Mouse (Mus musculus) embryo, embryonic 10 days (tissue): ENCODE data around the gene Oxsr1.
"Not testable (repeated sequence)": the region's sequence is repeated elsewhere in the genome, so short reads cannot be mapped to it uniquely, and the experiment has no call there.

ENCODE experiments used
- DNase-seq: peaks from one replicate; pipeline ENCODE4 v3.0.0-alpha.2; 2015; ENCODE audit warnings: low spot score

Oxsr1 gene

DNA sequence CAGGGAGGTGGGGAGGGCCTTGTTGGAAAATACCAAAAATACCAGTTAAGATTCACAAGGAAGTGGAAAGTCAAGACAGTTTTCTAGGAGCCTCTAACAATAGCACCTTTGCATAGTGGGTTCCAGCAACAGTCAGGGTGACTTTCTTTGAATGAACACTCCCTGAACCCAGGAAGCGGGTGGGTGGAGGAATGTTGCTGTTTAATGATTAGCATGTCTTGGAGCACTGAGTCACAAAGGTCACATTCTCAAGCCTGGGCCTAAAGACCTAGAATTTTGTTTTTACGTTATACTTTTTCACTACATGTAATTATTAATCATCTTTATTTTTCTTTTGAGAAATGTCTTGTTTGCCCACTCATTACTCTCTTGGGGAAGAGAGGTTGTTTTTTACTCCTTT, 106.9 kb downstream of the Oxsr1 start:
- not testable (repeated sequence) for DNase-seq

DNA sequence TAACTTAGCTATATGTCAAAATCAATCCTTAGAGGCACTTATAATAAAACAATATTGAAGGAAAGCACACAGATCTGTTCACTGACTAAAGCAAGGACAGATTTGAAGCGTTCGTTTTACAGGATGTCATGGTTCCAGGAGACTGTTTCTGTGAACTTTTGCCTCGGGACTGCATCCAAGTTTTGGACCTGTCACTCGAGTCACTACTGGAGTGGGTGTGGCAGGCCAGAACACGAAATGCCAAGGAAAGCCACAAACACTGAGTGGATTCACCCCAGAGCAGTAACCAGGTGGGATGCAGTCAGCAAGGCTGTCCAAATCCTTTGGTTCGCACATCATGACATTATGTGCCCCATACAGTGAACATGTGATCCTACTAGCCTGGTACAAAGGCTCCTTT, 107.6 kb downstream of the Oxsr1 start:
- DNase-seq: no peak

DNA sequence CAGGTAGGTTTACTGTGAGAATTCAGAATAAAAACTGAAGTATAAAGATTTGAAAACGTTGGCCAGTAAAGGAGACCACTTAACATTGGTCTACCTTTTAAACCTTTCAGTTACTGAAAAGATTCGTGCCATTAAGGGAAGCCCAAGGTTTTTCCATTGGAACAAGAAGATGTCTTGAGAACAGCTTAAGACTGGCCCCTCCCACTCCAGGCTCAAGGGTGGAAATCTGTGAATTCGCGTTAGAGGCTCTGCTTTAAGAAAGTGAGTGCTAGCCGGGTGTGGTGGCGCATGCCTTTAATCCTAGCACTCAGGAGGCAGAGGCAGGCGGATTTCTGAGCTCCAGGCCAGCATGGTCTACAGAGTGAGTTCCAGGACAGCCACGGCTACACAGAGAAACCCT, 109.2 kb downstream of the Oxsr1 start:
- DNase-seq: no peak

DNA sequence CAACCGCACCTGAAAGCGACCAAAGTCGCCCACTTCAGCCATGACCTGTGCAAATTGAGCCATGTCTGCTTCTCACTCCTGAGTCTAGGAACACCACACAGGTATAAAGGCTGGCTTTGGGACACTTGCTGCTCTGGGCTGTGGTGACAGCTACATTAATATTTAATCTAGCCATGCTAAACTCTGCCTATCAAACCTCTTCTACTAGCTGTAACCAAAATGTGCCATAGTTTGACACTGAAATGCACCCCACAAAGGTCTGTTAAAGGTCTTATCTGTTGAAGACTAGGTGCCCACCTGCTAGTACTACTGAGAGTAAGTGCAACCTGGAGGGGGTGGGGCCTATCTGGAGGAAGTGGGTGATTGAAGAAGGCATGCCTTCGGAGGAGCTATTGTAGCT, 113.2 kb downstream of the Oxsr1 start, which contains the start of gene Slc22a13:
Slc22a13 (minus strand) TSS at position 101 of the 400 bp plus-strand sequence.
- DNase-seq: no peak

DNA sequence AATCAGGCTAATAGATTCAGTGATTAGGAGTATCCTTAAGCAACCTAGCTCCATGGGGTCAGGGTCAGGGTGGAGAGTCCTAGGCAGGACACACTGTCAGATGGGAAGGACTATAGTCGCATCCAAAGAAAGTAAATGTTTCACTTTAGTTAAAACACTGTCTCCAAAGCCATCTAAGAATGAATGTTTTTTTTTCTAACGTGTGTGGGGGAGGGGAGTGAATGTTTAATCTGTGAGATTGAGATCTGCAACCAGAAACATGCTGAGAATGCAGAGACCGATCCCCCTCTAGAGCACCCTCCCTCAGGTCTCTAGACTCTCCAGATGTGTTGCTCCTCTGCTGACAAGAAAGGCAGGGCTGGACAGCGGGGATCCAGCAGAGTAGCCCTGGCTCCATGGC, 115.1 kb downstream of the Oxsr1 start:
- DNase-seq: no peak

DNA sequence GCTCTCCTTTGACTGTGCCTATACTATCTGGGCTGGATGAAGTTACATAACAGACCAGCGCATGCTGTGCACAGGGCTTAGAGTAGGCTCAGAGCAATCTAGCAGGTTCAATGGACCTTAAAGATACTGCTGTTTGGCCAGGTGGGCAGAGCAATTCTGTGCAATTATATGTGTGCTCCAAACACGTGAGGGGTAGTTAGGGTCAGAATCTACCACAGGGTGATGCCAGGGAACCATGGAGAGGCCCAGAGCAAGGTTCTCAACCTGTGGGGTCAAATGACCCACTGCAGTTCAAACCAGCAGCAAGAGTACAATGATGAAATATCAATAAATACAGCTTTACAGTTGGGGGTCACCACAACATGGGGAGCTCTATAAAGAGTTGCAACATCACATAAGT, 115.6 kb downstream of the Oxsr1 start:
- DNase-seq: no peak

DNA sequence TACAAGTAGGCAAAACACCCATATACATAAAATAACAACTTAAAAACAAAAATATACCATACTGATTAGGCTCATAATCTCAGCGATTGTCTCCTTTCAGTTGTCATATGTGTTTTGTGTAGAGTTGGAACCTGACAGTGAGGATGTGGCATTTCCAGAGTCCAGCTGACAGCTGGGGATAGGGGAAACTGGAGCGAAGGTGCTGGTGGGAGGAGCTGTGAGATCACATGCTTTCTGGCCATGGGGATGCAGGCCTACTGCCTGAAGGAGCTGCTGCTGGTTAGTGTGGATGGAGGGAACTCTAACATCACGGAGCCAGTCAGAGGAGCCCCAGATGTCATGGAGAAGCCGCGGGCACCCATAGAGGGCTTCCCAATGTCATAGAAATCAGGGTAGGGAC, 116.5 kb downstream of the Oxsr1 start:
- no peak for DNase-seq

DNA sequence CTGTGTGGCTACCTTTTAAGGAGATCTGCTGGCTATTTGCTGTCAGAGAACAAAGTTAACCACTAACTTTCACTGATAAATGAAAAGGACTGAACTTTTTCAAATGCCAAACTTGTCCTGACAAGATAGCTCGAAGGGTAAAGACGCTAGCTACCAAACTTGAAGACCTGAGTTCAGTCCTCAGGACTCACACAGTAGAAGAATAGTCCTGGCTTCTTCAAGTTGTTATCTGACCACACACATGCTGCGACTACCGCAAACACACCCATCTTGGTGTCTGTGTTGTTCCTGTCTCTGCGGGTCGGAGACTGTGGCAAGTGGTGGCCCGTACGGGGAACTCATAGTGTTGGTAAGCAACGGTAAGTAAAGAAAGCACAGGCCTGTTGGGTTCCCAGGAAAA, 118.6 kb downstream of the Oxsr1 start:
- DNase-seq: no peak

DNA sequence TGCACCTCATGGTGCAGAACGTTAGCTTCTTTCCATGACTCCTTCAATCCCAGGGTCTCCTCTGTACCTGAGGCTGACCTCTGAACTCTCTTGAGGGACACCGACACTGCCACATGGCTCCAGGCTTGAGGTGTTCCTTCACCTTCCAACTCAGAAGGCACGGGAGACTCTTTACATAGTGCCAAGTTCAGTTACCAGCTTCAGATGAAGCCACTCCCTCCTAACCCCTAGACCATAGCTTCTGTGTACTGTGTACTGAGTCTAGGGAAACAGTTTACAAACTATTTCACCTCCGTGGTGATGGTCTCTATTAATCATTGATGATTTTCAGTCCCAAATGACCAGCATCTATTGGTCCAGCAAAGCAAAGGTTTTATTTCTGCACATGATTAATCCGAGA, 120.6 kb downstream of the Oxsr1 start:
- no peak for DNase-seq

DNA sequence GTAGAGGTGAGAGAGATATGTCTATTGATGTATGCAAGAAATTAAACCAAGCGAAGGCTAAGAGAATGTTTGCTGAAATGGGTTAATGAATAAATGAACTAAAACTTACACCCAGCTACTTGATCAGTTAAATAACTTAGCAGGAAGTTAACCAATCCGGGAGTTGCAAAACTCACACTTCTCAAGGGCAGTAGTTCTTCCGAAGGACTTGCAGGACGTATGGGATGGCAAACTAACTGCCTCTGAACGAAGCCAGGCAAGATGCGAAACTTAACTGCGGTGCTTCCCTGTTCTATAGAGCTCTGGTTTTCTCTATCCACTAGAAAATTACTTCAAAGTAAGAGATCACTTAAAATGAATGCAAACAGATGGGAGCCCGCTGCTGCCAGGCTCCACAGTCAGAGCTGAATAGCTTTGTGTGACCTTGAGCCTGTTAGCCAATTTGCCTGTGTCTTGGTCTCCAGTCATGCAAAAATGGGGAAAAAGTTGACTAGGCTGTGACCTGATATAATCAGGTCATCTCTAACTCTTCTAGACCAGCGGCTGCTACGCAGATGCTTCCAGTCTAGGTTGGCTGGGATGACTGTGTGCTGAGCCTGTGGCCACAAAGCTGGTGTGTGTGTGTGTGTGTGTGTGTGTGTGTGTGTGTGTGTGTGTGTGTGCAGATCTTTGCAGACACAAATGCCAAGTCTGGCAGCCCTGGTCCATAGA, 122.9 kb downstream of the Oxsr1 start:
- no peak for DNase-seq

DNA sequence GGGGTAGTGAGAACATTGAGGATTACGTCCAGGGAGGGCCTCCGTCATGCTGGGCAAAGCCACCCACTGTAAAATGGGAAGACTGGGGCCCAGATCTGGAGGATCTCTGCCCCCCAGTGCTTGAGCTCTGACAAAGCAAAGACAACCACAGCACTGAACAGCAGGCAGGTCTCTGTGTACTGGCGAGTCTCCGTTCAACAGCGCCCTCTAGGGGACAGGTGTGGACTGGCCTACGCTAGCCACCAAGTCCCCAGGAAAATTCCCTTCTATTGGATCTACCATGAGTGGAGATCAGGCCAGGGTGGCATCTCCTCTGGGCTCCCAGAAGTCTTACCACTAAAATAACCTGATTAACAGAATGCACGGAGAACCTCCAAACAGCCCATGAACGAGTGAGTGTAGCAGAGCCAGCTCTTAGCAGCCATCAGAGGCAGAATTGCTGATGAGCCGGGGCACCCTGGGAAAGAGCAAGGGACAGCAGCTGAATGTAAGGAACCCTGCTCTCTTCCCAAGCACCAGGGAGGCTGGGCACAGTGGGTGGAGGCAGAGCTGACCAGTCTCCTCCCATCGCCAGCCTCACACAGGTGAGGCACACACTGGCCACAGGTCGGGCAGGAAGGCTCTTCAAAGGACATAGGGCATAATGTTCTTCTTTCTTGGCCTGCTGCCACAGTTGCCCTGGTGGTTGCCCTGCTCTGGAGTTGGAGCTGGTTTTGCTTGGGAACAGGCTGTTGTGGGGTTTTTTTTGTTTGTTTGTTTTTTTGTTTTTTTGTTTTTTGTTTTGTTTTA, 129.8 kb downstream of the Oxsr1 start:
- DNase-seq: peak; percentile 72
